Mouse (Mus musculus): Measurements from ENCODE around the gene Myl6.

GRCm38 (mm10) chr10:128489380-128489779 is 4.6 kb downstream of the Myl6 start:
- TF ChIP-seq CTCF (IDR thresholded peaks at IDR 0.05) (no peak), EP300 (IDR thresholded peaks at IDR 0.05) (no peak)
